Mouse (Mus musculus) brain, embryonic 14.5 days (tissue): ENCODE measurements around the gene Fam117a. TPM values are rescaled to one million over a fixed set of nuclear protein-coding genes. Genes with fewer than 3 reads are reported as not detected.

Experiments
- DNase-seq: peaks from one replicate; pipeline ENCODE4 v3.0.0-alpha.2; 2011; ENCODE audit warnings: low read depth
- CTCF ChIP-seq: fragments of 200-500 bp; IDR thresholded peaks from 2 replicates; pipeline ENCODE4 v1.5.1; 2012; ENCODE audit warnings: inconsistent platforms, mild to moderate bottlenecking, moderate library complexity, borderline replicate concordance; ENCODE audit not compliant: insufficient read depth, insufficient read length; ENCODE audit errors: extremely low read depth
- POLR2A ChIP-seq: fragments of 200-500 bp; IDR thresholded peaks from 2 replicates; pipeline ENCODE4 v1.6.1; 2012; ENCODE audit warnings: mild to moderate bottlenecking, inconsistent platforms, borderline replicate concordance; ENCODE audit not compliant: poor library complexity, insufficient read depth, insufficient read length, severe bottlenecking; ENCODE audit errors: extremely low read depth
- polyA plus RNA-seq: library from polyadenylated mRNA; depleted of rRNA; stranded (reverse); fragments of >200 nt; gene quantifications from 2 replicates; pipeline ENCODE4 v1.2.3, GENCODE M21; 2012

The Fam117a gene
- polyA plus RNA-seq, 1 experiment = 9.9 TPM

GRCm38 (mm10) chr11:95367011-95367735 is 30.4 kb downstream of the Fam117a start:
- no peak for DNase-seq
- TF ChIP-seq CTCF (no peak), POLR2A (no peak)

DNA sequence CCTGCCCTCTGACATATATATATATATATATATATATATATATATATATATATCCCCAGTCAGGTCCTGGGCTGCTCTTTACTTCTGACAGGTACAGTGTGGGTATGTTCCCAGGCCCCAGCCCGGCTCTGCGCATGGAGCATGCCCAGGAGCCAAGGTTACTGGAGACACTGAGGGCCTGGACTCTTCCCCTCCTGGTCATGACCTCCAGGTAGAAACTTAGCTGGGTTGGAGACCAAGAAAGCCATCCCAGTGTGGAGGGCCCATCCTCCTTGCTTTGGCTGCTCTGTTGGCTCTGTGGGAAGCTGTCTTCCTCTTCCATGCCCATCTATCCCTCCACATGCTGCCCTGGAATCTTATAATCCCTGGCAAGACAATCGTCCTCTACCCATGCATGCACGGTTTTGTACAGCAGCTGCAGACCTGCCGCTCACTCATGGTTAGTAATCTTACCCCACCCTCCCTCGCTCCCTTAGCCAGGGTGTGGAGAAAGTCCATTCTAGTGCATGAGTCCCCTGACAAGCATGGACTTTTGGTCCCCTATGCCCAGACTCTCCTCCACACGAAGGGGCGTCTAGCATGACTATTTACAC is 31.5 kb downstream of the Fam117a start:
- TF ChIP-seq POLR2A (no peak), CTCF (no peak)
- DNase-seq = no peak

GRCm38 (mm10) chr11:95368871-95369270 is 32.1 kb downstream of the Fam117a start:
- TF ChIP-seq POLR2A (no peak), CTCF (no peak)
- DNase-seq = no peak

DNA sequence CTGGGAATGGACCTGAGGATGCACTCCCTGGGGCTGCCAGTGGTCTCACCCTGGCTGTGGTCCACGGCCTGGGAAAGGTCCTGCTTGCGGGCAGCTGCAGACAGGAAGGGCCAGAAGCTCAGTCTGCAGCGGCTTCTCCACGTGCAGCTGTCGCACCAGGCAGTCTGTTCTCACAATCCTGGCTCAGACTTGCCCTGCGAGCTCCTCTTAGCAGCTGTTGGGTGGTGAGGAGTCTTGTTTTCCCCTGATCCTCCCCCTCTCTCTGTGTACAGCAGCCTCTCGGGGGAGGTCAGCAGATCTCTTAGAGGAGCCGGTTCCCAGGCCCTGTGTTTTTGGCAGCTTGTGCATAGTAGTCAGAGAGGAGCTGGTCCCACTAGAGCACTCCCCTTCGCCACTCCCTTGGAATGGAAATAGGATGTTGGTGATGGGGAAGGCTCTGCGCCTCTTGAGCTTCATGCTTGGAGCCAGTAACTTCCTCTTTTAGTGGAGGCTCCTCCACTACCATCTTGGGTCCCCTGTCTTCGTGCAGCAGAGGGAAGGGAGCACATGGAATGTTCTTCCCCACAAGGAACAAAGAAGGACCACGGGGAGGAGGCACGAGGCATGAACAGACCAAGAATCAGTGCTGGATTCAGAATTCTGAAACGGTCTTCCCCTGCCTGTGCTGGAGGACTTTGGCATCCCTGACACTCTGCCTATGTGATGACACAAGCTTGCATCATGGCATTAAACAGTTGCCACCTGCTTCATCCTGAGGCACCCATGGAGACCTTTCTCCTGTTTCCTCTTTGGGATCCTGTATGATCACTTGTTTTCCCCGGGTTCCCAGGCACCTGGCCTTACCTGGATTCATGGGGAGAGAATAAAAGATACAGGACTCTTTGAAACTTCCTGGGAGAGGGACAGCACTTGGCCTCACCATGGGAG is 33.4 kb downstream of the Fam117a start:
- DNase-seq = peak; percentile 53
- TF ChIP-seq CTCF (no peak), POLR2A (no peak)

- no peak for DNase-seq
- TF ChIP-seq CTCF (no peak), POLR2A (no peak)
Observed at GRCm38 (mm10) chr11:95371182-95371581, 34.4 kb downstream of the Fam117a start.

DNA sequence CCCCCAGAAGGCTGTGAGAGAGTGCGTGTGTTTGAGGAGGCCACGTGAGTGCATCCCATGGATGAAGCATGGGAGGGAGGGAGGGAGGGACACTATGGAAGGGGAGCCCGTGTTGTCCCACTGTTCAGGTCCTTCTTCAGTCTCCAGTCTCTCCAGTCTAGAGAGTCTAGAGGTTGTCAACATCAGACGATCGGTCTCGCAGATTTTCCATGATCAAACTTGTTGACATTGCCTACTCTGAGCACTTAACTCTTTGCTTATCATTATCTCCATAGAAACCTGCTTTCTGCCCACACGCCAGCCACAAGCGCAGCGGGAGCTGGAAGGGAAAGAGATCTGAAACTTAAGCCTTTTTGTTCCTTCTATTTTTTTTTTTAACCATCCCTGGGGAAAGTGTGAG is 42.1 kb downstream of the Fam117a start:
- no peak for DNase-seq
- TF ChIP-seq POLR2A = no peak
- no peak for TF ChIP-seq CTCF

- no peak for TF ChIP-seq POLR2A
- no peak for TF ChIP-seq CTCF
- DNase-seq = no peak
Observed at GRCm38 (mm10) chr11:95379552-95379951, 42.7 kb downstream of the Fam117a start.

DNA sequence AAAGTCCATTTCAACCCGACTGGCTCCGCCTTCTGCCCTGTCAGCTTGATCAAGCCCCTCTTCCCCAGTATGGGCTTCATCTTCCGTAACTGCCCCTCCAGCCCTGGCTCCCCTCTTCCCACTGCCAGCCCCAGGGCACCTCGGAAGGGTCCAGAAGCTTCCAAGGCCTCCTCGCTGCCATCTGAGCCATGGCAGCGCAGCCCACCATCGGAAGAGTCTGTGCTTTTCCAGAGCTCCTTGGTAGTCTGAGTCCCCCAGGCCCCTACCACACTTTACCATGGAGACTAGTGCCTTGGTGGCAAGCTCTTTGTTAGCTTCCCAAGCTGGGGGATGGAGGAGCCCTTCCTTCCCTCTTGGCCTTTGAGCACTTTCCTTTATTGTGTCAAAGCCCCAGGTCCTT is 43.9 kb downstream of the Fam117a start:
- no peak for DNase-seq
- TF ChIP-seq CTCF = no peak
- TF ChIP-seq POLR2A = no peak

DNA sequence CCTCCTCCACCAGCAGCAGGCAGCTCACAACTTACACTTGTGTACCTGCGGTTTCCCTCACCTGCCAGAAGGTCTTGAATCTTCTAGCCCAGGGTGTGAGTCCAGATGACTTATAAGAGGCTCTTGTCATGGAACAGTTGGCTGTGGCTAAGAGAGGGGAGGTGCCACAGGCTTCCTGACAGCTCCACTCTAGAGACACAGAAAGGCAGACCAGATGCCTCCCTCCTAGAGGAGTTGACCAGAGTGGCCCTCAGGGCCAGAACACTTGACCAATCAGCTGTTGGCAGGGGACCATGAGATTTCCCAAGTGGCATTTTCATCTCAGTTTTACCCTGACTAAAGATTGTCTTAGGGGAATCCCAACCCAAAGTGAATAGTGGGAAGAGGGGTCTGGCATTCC is 44.3 kb downstream of the Fam117a start:
- TF ChIP-seq POLR2A (no peak), CTCF (no peak)
- DNase-seq = no peak

GRCm38 (mm10) chr11:95383331-95383986 is 46.6 kb downstream of the Fam117a start:
- no peak for DNase-seq
- TF ChIP-seq CTCF (no peak), POLR2A (no peak)

DNA sequence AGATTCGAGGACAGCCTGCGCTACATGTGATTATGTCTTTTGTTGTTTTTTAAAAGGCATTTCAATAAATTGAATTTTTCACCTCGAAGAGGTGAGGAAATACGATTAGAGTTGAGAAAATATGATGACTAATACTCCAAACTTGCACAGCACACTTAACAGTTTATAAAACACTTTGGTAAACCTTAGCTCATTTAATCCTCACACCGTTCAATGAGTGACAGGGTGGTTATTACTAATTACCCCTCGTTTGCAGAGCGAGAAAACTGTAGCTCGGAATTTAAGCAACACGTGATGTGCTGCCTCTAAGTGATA is 47.1 kb downstream of the Fam117a start:
- TF ChIP-seq POLR2A (no peak), CTCF (no peak)
- DNase-seq = no peak

GRCm38 (mm10) chr11:95384319-95384972 is 47.6 kb downstream of the Fam117a start, which contains the start of gene Slc35b1:
Gene Slc35b1, plus strand, starts transcription at chr11:95384692.
- DNase-seq = peak; percentile 100
- peak; percentile 95 for TF ChIP-seq CTCF
- peak; percentile 76; the same call in 1 of the 2 replicates for TF ChIP-seq POLR2A
